Mouse (Mus musculus) lung, adult 2 months (tissue): ENCODE data around the gene Rpl10a.

Source experiments
- CTCF ChIP-seq: fragments of 200-500 bp; IDR thresholded peaks from 2 replicates; pipeline ENCODE4 v1.5.1; 2011; ENCODE audit warnings: mild to moderate bottlenecking, low read length, control low read depth; ENCODE audit not compliant: insufficient read depth
- POLR2A ChIP-seq: fragments of 200-500 bp; IDR thresholded peaks from 2 replicates; pipeline ENCODE4 v1.6.1; 2011; ENCODE audit warnings: low read depth, mild to moderate bottlenecking, control low read depth, low read length, borderline replicate concordance; ENCODE audit errors: extremely low read depth

GRCm38 (mm10) chr17:28300323-28300722 lies 27.9 kb upstream of the Rpl10a start:
- TF ChIP-seq CTCF, result no peak
- no peak for TF ChIP-seq POLR2A
